Mouse (Mus musculus) midbrain, postnatal 0 days (tissue): ENCODE measurements at regions not wholly inside any gene's neighbourhood (a gene's known extent, or its start where the extent isn't known, plus 50 kb on each side); places are given as distances from the start of the nearest gene placed in this dataset.

Experiments used
- ATAC-seq: fragments of 200-750 bp; cut with Nextera tagmentation; 2 replicates; pipeline ENCODE4 v1.8.0; 2017; ENCODE audit warnings: moderate number of reproducible peaks, mild to moderate bottlenecking, moderate TSS enrichment, moderate library complexity; ENCODE audit not compliant: low FRiP score
- DNase-seq: peaks from one replicate; pipeline ENCODE4 v3.0.0-alpha.2; 2015; ENCODE audit warnings: low spot score
- H3K27ac ChIP-seq: fragments of 300-500 bp; sonication (generic); 2 replicates; pipeline ENCODE4 v1.5.1; 2014; ENCODE audit warnings: low read depth, mild to moderate bottlenecking, low read length, mixed read lengths
- H3K27me3 ChIP-seq: fragments of 300-500 bp; sonication (generic); 2 replicates; pipeline ENCODE4 v1.6.1; 2014; ENCODE audit warnings: low read length, control low read depth, mixed read lengths; ENCODE audit not compliant: insufficient read depth
- H3K36me3 ChIP-seq: fragments of 300-500 bp; sonication (generic); 2 replicates; pipeline ENCODE4 v1.6.1; 2014; ENCODE audit warnings: low read length, control low read depth, mixed read lengths; ENCODE audit not compliant: insufficient read depth
- H3K4me1 ChIP-seq: fragments of 300-500 bp; sonication (generic); 2 replicates; pipeline ENCODE4 v1.6.1; 2014; ENCODE audit warnings: mild to moderate bottlenecking, control low read depth, antibody characterized with exemption, low read length, mixed read lengths; ENCODE audit not compliant: insufficient read depth
- H3K4me2 ChIP-seq: fragments of 300-500 bp; sonication (generic); 2 replicates; pipeline ENCODE4 v1.6.1; 2014; ENCODE audit warnings: low read depth, mild to moderate bottlenecking, low read length, mixed read lengths; ENCODE audit not compliant: poor library complexity, severe bottlenecking
- H3K4me3 ChIP-seq: fragments of 300-500 bp; sonication (generic); 2 replicates; pipeline ENCODE4 v1.5.1; 2014; ENCODE audit warnings: low read depth, mild to moderate bottlenecking, low read length, moderate library complexity
- H3K9ac ChIP-seq: fragments of 300-500 bp; sonication (generic); replicated peaks from 2 replicates; pipeline ENCODE4 v1.6.1; 2014; ENCODE audit warnings: mild to moderate bottlenecking, low read length, moderate library complexity, mixed read lengths; ENCODE audit not compliant: poor library complexity, severe bottlenecking
- H3K9me3 ChIP-seq: fragments of 300-500 bp; sonication (generic); 2 replicates; pipeline ENCODE4 v1.6.1; 2016; ENCODE audit warnings: low read length, control low read depth
- CTCF ChIP-seq: IDR thresholded peaks from 2 replicates; pipeline ENCODE4 v1.5.1; 2016; ENCODE audit warnings: antibody characterized with exemption, mild to moderate bottlenecking
- WGBS: fragments of 180-500 bp; shearing (Covaris S2); extraction: QIAGEN DNeasy Blood & Tissue Kit; methylation state at CpG from one replicate; pipeline ENCODE4 v1.1.7; 2014; 5-methylcytosine and 5-hydroxymethylcytosine counted together

- Histone ChIP-seq H3K4me1 (no peaks in the 10 kb centered on the region), H3K4me2 (no peak overlapping the region), H3K4me3 (no peak overlapping the region), H3K27ac (no peak overlapping the region), H3K9ac (no peak overlapping the region), H3K36me3 (no peaks in the 10 kb centered on the region), H3K9me3 (no peaks in the 10 kb centered on the region), H3K27me3 (no peaks in the 10 kb centered on the region)
- ATAC-seq (no peak), DNase-seq (no peak)
- no peak for TF ChIP-seq CTCF
- WGBS, result 77% methylated on average over 4 of the region's 4 CpGs
Measured at GRCm38 (mm10) chr6:103832301-103832700, 321.9 kb downstream of the Chl1 start.

- no peak overlapping the region for H3K4me3 ChIP-seq
- no peak overlapping the region for H3K9ac ChIP-seq
- no peaks in the 10 kb centered on the region for H3K27me3 ChIP-seq
- TF ChIP-seq CTCF, result no peak
- H3K9me3 ChIP-seq, result no peaks in the 10 kb centered on the region
- no peak overlapping the region for H3K4me2 ChIP-seq
- no peak overlapping the region for H3K27ac ChIP-seq
- ATAC-seq (no peak), DNase-seq (no peak)
- H3K4me1 ChIP-seq, result no peaks in the 10 kb centered on the region
- H3K36me3 ChIP-seq, result no peaks in the 10 kb centered on the region
- WGBS, result 78% methylated on average over 9 of the region's 9 CpGs
Measured at GRCm38 (mm10) chr6:103832808-103833207, 322.4 kb downstream of the Chl1 start.

- H3K4me3 ChIP-seq, result no peak overlapping the region
- ATAC-seq (no peak), DNase-seq (peak; percentile 77)
- TF ChIP-seq CTCF, result peak; percentile 93
- H3K9ac ChIP-seq, result no peak overlapping the region
- H3K4me1 ChIP-seq, result no peaks in the 10 kb centered on the region
- no peak overlapping the region for H3K27ac ChIP-seq
- H3K4me2 ChIP-seq, result no peak overlapping the region
- no peaks in the 10 kb centered on the region for H3K9me3 ChIP-seq
- no peaks in the 10 kb centered on the region for H3K27me3 ChIP-seq
- WGBS, result 46% methylated on average over 16 of the region's 16 CpGs
- H3K36me3 ChIP-seq, result no peaks in the 10 kb centered on the region
Measured at GRCm38 (mm10) chr6:103833501-103834132, 323.2 kb downstream of the Chl1 start.

GRCm38 (mm10) chr6:103834726-103835229, 324.4 kb downstream of the Chl1 start:
- Histone ChIP-seq H3K4me3 (no peak overlapping the region), H3K4me2 (no peak overlapping the region), H3K4me1 (no peaks in the 10 kb centered on the region), H3K27me3 (no peaks in the 10 kb centered on the region), H3K27ac (no peak overlapping the region), H3K9me3 (no peaks in the 10 kb centered on the region), H3K9ac (no peak overlapping the region), H3K36me3 (no peaks in the 10 kb centered on the region)
- no peak for TF ChIP-seq CTCF
- DNase-seq (no peak), ATAC-seq (no peak)
- WGBS, result 81% methylated on average over 8 of the region's 8 CpGs

- H3K27me3 ChIP-seq, result no peaks in the 10 kb centered on the region
- no peaks in the 10 kb centered on the region for H3K36me3 ChIP-seq
- no peak overlapping the region for H3K4me3 ChIP-seq
- no peak for TF ChIP-seq CTCF
- H3K9me3 ChIP-seq, result no peaks in the 10 kb centered on the region
- no peaks in the 10 kb centered on the region for H3K4me1 ChIP-seq
- H3K27ac ChIP-seq, result no peak overlapping the region
- ATAC-seq (no peak), DNase-seq (no peak)
- H3K9ac ChIP-seq, result no peak overlapping the region
- no peak overlapping the region for H3K4me2 ChIP-seq
Measured at GRCm38 (mm10) chr6:103859787-103860186, 349.4 kb downstream of the Chl1 start.

DNA sequence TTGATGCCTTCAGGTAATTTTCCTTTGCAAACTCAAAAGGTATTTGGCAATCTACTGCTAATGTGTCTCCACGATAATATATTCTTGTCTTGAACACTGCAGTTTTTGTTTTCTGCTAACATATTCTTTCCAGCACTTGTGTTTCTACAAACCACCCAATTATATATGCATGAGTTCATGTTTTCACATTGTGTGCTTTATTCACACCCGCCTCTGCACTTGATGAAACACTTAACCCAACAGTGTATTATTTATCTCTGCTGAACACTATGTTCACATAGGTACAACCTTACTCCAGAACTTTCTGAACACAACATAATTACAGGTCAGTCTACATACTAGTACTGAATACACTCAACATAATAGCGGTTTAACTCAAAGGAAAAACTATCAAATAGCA, 383.1 kb downstream of the Chl1 start:
- WGBS, result 65% methylated on average over 3 of the region's 3 CpGs
- Histone ChIP-seq H3K4me3 (no peak overlapping the region), H3K4me1 (no peaks in the 10 kb centered on the region), H3K27me3 (no peaks in the 10 kb centered on the region), H3K9me3 (no peaks in the 10 kb centered on the region), H3K4me2 (no peak overlapping the region), H3K9ac (no peak overlapping the region), H3K27ac (no peak overlapping the region), H3K36me3 (no peaks in the 10 kb centered on the region)
- DNase-seq (no peak), ATAC-seq (no peak)
- TF ChIP-seq CTCF, result no peak
